Mouse (Mus musculus) brain, embryonic 14.5 days (tissue): ENCODE measurements at regions not wholly inside any gene's neighbourhood (a gene's known extent, or its start where the extent isn't known, plus 50 kb on each side); places are given as distances from the start of the nearest gene placed in this dataset.

Experiments used
- CTCF ChIP-seq: fragments of 200-500 bp; IDR thresholded peaks from 2 replicates; pipeline ENCODE4 v1.5.1; 2012; ENCODE audit warnings: inconsistent platforms, mild to moderate bottlenecking, moderate library complexity, borderline replicate concordance; ENCODE audit not compliant: insufficient read depth, insufficient read length; ENCODE audit errors: extremely low read depth
- POLR2A ChIP-seq: fragments of 200-500 bp; IDR thresholded peaks from 2 replicates; pipeline ENCODE4 v1.6.1; 2012; ENCODE audit warnings: mild to moderate bottlenecking, inconsistent platforms, borderline replicate concordance; ENCODE audit not compliant: poor library complexity, insufficient read depth, insufficient read length, severe bottlenecking; ENCODE audit errors: extremely low read depth

DNA sequence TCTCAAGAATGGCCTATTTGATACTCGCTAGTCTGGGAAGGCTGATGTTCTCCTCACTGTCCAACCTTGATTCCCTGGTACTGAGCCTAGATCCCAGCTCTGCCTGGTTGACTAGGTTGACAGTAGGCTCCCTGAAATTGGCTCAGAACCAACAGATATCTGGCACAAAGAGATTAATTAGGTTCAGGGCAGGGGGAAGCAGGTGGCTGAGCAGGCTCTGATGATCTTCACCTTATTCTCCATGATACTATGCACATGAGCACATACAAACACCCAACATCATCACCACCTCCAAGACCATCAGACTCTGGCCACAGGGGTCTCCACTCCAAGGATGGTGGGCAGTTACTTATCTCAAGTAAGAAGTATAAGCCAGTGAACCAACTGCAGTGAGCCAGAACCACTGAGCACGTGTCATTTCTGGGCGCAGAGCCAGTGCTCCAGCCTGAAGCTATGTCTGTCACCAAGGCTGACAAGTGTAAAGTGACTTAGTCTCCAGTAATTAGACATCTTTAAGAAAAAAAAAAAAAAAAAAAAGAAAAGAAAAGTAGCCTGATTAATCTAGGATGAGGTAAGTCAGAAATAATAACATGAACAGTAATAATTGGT lies 86.4 kb downstream of the Cxcl12 start:
- TF ChIP-seq POLR2A (no peak), CTCF (no peak)
